Mouse (Mus musculus) midbrain, embryonic 16.5 days (tissue): ENCODE results near the gene Tmem150a. TPM values are rescaled to one million over a fixed set of nuclear protein-coding genes. Genes with fewer than 3 reads are reported as not detected.

Experiments used
- ATAC-seq: fragments of 200-750 bp; cut with Nextera tagmentation; 2 replicates; pipeline ENCODE4 v1.8.0; 2017; ENCODE audit warnings: moderate TSS enrichment
- H3K27ac ChIP-seq: fragments of 300-500 bp; sonication (generic); 2 replicates; pipeline ENCODE4 v1.5.1; 2014; ENCODE audit warnings: mild to moderate bottlenecking, low read length, mixed read lengths
- H3K27me3 ChIP-seq: fragments of 300-500 bp; sonication (generic); 2 replicates; pipeline ENCODE4 v1.6.1; 2014; ENCODE audit warnings: low read depth, low read length, mixed read lengths; ENCODE audit not compliant: control insufficient read depth, insufficient read depth
- H3K36me3 ChIP-seq: fragments of 300-500 bp; sonication (generic); 2 replicates; pipeline ENCODE4 v1.6.1; 2014; ENCODE audit warnings: mild to moderate bottlenecking, low read length, moderate library complexity, mixed read lengths; ENCODE audit not compliant: control insufficient read depth, insufficient read depth
- H3K4me1 ChIP-seq: fragments of 300-500 bp; sonication (generic); 2 replicates; pipeline ENCODE4 v1.6.1; 2014; ENCODE audit warnings: mild to moderate bottlenecking, low read length, mixed read lengths; ENCODE audit not compliant: control insufficient read depth, insufficient read depth
- H3K4me2 ChIP-seq: fragments of 300-500 bp; sonication (generic); 2 replicates; pipeline ENCODE4 v1.6.1; 2014; ENCODE audit warnings: mild to moderate bottlenecking, low read length, mixed read lengths
- H3K4me3 ChIP-seq: fragments of 300-500 bp; sonication (generic); 2 replicates; pipeline ENCODE4 v1.5.1; 2014; ENCODE audit warnings: low read depth, mild to moderate bottlenecking, low read length, moderate library complexity, mixed read lengths
- H3K9ac ChIP-seq: fragments of 300-500 bp; sonication (generic); 2 replicates; pipeline ENCODE4 v1.6.1; 2014; ENCODE audit warnings: low read depth, low read length, mixed read lengths
- H3K9me3 ChIP-seq: fragments of 300-500 bp; sonication (generic); replicated peaks from 2 replicates; pipeline ENCODE4 v1.6.1; 2014; ENCODE audit warnings: mild to moderate bottlenecking, low read length, mixed read lengths; ENCODE audit not compliant: control insufficient read depth, poor library complexity, severe bottlenecking
- WGBS: fragments of 180-500 bp; shearing (Covaris S2); extraction: QIAGEN DNeasy Blood & Tissue Kit; methylation state at CpG from one replicate; pipeline ENCODE4 v1.1.7; 2014; 5-methylcytosine and 5-hydroxymethylcytosine counted together
- polyA plus RNA-seq: library from polyadenylated mRNA; unstranded; fragments of >200 nt; fragmentation: Nextera tagmentation; extraction: Ambion mirVana; gene quantifications from 2 replicates; pipeline ENCODE4 v1.2.1, GENCODE M21; 2015

Tmem150a gene
- polyA plus RNA-seq, 1 experiment from 2014 or later = 17.7 TPM

DNA sequence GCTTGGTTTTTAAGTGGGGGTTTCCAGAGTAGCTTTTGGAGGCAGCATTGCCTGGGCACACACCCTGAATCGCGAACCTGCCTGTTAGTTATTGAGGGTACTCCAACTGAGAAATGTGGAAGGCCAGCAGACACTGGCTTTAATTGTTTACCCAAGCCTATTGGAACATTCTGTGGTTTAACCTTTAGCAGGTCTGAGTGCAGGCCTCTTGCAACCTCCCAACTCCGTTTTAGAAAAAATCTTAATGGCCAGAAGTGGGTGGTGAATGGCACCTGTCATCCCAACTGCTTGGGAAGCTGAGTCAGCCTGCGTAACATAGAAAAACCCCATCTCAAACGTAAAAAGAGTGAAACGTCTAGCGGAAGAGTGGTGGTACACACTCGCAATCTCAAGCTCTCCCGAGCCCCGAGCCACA lies 41.6 kb downstream of the Tmem150a start:
- Histone ChIP-seq H3K4me3 (no peak overlapping the region), H3K9me3 (no peaks in the 10 kb centered on the region), H3K27me3 (no peaks in the 10 kb centered on the region; the same call in 1 of the 2 replicates), H3K9ac (no peak overlapping the region), H3K4me2 (no peak overlapping the region), H3K36me3 (no peaks in the 10 kb centered on the region), H3K4me1 (no peaks in the 10 kb centered on the region), H3K27ac (no peak overlapping the region)
- WGBS = 79% methylated on average over 10 of the region's 10 CpGs
- ATAC-seq = no peak

- Histone ChIP-seq H3K4me3 (no peak overlapping the region), H3K27me3 (no peaks in the 10 kb centered on the region; the same call in 1 of the 2 replicates), H3K9me3 (no peaks in the 10 kb centered on the region), H3K4me1 (no peaks in the 10 kb centered on the region), H3K9ac (no peak overlapping the region), H3K4me2 (no peak overlapping the region), H3K36me3 (no peaks in the 10 kb centered on the region), H3K27ac (no peak overlapping the region)
- WGBS = 49% methylated on average over 2 of the region's 2 CpGs
- no peak for ATAC-seq
Observed at GRCm38 (mm10) chr6:72399967-72400366, 44.7 kb downstream of the Tmem150a start.

GRCm38 (mm10) chr6:72401875-72402274 lies 46.6 kb downstream of the Tmem150a start:
- Histone ChIP-seq H3K27ac (no peak overlapping the region), H3K9ac (no peak overlapping the region), H3K27me3 (no peaks in the 10 kb centered on the region), H3K36me3 (no peaks in the 10 kb centered on the region), H3K9me3 (no peaks in the 10 kb centered on the region), H3K4me1 (no peaks in the 10 kb centered on the region), H3K4me3 (no peak overlapping the region), H3K4me2 (no peak overlapping the region)
- no peak for ATAC-seq
- WGBS = 21% methylated on average over 7 of the region's 7 CpGs

DNA sequence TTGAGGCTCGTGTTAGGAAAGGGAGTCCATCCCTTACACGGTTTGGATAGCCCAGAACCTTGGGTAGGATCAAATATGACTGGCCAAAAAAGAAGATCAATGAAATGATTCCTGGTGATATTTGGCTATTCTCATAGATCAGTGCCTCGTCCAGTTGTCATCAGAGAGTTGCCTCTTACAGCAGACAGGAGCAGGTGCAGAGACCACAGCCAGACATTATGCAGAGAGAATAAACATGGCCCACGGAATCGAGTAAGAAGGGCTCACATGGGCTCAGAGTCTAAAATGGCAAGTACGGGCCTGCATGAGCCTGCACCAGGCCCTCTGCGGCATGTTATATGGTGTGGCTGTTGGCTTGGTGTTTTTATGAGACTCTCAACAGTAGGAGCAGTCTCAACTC lies 50.1 kb downstream of the Tmem150a start:
- Histone ChIP-seq H3K9me3 (no peaks in the 10 kb centered on the region), H3K9ac (no peak overlapping the region), H3K27me3 (no peaks in the 10 kb centered on the region), H3K36me3 (no peaks in the 10 kb centered on the region), H3K4me1 (no peaks in the 10 kb centered on the region), H3K27ac (no peak overlapping the region), H3K4me2 (no peak overlapping the region), H3K4me3 (no peak overlapping the region)
- 86% methylated on average over 7 of the region's 7 CpGs for WGBS
- no peak for ATAC-seq

GRCm38 (mm10) chr6:72407119-72407518 lies 51.9 kb downstream of the Tmem150a start:
- Histone ChIP-seq H3K9me3 (no peaks in the 10 kb centered on the region), H3K27ac (no peak overlapping the region), H3K27me3 (no peaks in the 10 kb centered on the region), H3K9ac (no peak overlapping the region), H3K36me3 (no peaks in the 10 kb centered on the region), H3K4me3 (no peak overlapping the region), H3K4me2 (no peak overlapping the region), H3K4me1 (no peaks in the 10 kb centered on the region)
- ATAC-seq = 0 out of 2 replicates have a peak, but pooled peaks have one; percentile 41
- 2% methylated on average over 5 of the region's 5 CpGs for WGBS

Other genes with a start within 250 kb of the Tmem150a start
- 1.8 and 2.1 TPM in 2 replicates for gene Atoh8, start 119.9 kb upstream of the Tmem150a start, polyA plus RNA-seq
- gene Sftpb, start 50.8 kb upstream of the Tmem150a start, polyA plus RNA-seq = 0.19 and 0.26 TPM in 2 replicates
- 39.0 and 40.0 TPM in 2 replicates for gene Usp39, start 10.3 kb upstream of the Tmem150a start, polyA plus RNA-seq
- gene 0610030E20Rik, start 8.1 kb upstream of the Tmem150a start, polyA plus RNA-seq = 16.5 TPM in 2 replicates
- gene Rnf181, start 11.5 kb downstream of the Tmem150a start, polyA plus RNA-seq = 124 and 126 TPM in 2 replicates
- gene Vamp5, start 25.0 kb downstream of the Tmem150a start, polyA plus RNA-seq = 12.0 and 16.4 TPM in 2 replicates
- gene Vamp8, start 35.3 kb downstream of the Tmem150a start, polyA plus RNA-seq = 15.3 and 16.0 TPM in 2 replicates
- gene Ggcx, start 58.9 kb downstream of the Tmem150a start, polyA plus RNA-seq = 14.3 and 15.2 TPM in 2 replicates
- 348 and 379 TPM in 2 replicates for gene Mat2a, start 84.1 kb downstream of the Tmem150a start, polyA plus RNA-seq
- gene Sh2d6, start 166.3 kb downstream of the Tmem150a start, polyA plus RNA-seq = 0.65 and 0.84 TPM in 2 replicates
- 5.9 and 6.8 TPM in 2 replicates for gene Capg, start 188.9 kb downstream of the Tmem150a start, polyA plus RNA-seq
- gene Elmod3, start 243.0 kb downstream of the Tmem150a start, polyA plus RNA-seq = 17.3 and 17.8 TPM in 2 replicates
- gene Retsat, start 243.0 kb downstream of the Tmem150a start, polyA plus RNA-seq = 5.9 and 6.3 TPM in 2 replicates